Mouse (Mus musculus) retina, embryonic 14.5 days (tissue): ENCODE data around the gene Gm9040.
"Not testable (repeated sequence)": the region's sequence is repeated elsewhere in the genome, so short reads cannot be mapped to it uniquely, and the experiment has no call there.

Experiments used
- DNase-seq: peaks from one replicate; pipeline ENCODE4 v3.0.0-alpha.2; 2015; ENCODE audit warnings: low spot score

Gene Gm9040

GRCm38 (mm10) chr10:118326869-118327268, at the start of gene Gm9040:
TSS of gene Gm9040 (minus strand) at chr10:118326969.
- DNase-seq = not testable (repeated sequence)

DNA sequence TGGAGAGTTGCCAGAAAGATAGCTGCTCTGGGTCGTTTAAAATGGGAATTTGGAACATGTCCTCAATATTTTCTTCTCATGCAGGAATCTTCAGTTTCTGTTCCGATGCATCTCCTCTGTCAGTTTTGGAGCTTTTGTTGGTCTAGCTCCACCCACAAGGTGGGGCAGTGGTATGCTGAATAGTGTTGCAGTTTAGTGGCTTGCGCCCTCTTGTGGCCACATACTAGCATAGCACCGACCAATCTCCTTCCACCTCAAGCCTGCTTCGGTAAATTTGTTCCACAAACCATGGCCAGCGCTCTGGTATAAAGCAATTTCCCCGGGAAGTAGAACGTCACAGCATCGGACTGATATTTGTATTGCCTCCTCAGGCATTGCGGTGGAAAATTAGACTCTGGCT, 43.7 kb upstream of the Gm9040 start:
- DNase-seq = peak; percentile 95

DNA sequence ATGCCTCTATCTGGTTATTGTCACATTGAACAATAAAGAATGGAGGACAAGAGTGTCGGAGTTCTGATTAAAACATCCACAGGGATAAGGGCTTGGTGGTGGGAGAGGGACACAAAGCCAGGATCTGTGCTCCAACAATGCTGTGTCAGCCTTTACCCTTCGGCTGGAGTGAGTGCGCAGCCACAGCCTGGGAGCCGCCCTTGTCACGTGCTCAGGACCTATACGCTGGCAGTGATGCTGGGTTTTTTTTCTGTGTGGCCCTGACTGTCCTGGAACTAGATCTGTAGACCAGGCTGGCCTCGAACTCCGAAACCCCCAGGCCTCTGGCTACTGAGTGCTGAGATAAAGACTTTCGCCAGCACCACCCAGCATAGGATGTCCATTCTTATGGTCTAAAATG, 42.7 kb upstream of the Gm9040 start:
- no peak for DNase-seq

DNA sequence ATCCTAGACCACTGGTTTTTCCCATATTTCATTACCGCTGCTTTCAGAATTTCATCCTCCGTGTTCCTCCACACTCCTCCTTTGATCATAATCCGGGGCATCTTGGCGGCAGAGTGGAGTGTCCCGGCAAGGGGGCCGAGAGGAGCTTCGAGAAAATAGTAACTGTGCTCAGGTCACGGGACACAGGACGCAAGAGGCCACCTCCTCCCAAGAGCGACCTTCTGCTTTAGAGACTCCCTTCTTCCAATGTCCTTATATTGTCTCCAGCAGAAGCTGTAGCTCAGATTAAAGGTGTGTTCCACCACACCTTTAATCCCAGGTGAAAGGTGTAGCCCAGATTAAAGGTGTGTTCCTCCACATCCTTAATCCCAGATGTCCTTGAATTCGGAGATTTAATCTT, 27.2 kb upstream of the Gm9040 start, which contains the start of gene Gm9049:
Gm9049 (minus strand) TSS at position 101 of the 400 bp plus-strand sequence.
- not testable (repeated sequence) for DNase-seq

GRCm38 (mm10) chr10:118348579-118348978, 21.8 kb upstream of the Gm9040 start, which contains the start of gene Gm9048:
TSS of gene Gm9048 (minus strand) at chr10:118348679.
- DNase-seq = not testable (repeated sequence)

DNA sequence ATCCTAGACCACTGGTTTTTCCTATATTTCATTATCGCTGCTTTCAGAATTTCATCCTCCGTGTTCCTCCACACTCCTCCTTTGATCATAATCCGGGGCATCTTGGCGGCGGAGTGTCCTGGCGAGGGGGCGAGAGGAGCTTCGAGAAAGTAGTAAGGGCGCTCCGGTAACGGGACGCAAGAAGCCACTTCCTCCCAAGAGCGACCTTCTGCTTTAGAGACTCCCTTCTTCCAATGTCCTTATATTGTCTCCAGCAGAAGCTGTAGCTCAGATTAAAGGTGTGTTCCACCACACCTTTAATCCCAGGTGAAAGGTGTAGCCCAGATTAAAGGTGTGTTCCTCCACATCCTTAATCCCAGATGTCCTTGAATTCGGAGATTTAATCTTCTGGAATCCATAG, 16.4 kb upstream of the Gm9040 start, which contains the start of gene Gm9046:
Gm9046 (minus strand) TSS at position 101 of the 400 bp plus-strand sequence.
- DNase-seq = not testable (repeated sequence)

- DNase-seq = not testable (repeated sequence)
Measured at GRCm38 (mm10) chr10:118337731-118338130, 11.0 kb upstream of the Gm9040 start, which contains the start of gene Gm9045. TSS of gene Gm9045 (minus strand) at chr10:118337831.

DNA sequence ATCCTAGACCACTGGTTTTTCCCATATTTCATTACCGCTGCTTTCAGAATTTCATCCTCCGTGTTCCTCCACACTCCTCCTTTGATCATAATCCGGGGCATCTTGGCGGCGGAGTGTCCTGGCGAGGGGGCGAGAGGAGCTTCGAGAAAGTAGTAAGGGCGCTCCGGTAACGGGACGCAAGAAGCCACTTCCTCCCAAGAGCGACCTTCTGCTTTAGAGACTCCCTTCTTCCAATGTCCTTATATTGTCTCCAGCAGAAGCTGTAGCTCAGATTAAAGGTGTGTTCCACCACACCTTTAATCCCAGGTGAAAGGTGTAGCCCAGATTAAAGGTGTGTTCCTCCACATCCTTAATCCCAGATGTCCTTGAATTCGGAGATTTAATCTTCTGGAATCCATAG, 5.5 kb upstream of the Gm9040 start, which contains the start of gene Gm9044:
Gm9044 (minus strand) TSS at position 101 of the 400 bp plus-strand sequence.
- not testable (repeated sequence) for DNase-seq

DNA sequence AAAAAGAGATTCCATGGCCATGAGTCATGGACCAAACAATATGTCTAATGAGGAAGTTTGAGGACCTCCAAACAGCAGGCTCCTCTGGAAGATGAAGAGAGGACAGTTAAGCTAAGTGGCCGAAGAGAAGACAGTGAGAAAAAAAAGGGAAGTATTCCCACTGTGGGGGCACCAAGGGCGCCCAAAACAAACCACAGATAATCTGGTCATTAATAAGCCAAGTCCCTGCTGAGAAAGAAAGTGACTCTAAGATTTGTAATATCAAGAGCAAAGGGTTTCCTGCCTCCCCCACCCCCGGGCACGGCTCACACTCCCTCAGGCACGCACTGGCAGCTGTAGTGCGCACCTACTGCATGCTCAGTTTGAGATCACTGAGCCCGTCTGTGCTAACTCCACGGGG, 7.7 kb downstream of the Gm9040 start:
- DNase-seq = no peak

GRCm38 (mm10) chr10:118302133-118302532, 24.6 kb downstream of the Gm9040 start:
- not testable (repeated sequence) for DNase-seq

- no peak for DNase-seq
Measured at GRCm38 (mm10) chr10:118294938-118295337, 31.8 kb downstream of the Gm9040 start, which contains the start of gene Iltifb. TSS of gene Iltifb (minus strand) at chr10:118295038.

GRCm38 (mm10) chr10:118283016-118283415, 43.8 kb downstream of the Gm9040 start:
- not testable (repeated sequence) for DNase-seq

- DNase-seq = not testable (repeated sequence)
Measured at GRCm38 (mm10) chr10:118282565-118282964, 44.2 kb downstream of the Gm9040 start.

DNA sequence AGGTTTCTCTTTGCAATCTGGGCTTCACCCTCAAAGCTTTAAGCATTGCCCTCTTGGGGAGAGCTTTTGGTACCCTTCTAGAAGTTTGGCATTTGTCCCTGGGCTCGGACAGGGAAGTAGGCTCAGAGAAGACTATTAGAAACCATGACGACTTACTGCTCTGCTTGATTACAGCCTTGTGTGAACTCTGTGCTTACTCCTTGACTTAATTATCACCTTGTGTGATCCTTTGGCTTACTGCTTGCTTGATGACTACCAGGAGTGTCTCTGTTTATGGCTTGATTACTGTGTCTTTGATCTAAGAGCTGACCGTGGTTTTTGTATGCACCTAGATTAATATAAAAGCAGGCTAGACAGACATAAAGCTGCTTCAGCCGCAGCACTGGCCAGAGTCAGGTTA, 48.7 kb downstream of the Gm9040 start:
- not testable (repeated sequence) for DNase-seq
